Mouse (Mus musculus): ENCODE results near the gene Ncapd2.

Gene Ncapd2

DNA sequence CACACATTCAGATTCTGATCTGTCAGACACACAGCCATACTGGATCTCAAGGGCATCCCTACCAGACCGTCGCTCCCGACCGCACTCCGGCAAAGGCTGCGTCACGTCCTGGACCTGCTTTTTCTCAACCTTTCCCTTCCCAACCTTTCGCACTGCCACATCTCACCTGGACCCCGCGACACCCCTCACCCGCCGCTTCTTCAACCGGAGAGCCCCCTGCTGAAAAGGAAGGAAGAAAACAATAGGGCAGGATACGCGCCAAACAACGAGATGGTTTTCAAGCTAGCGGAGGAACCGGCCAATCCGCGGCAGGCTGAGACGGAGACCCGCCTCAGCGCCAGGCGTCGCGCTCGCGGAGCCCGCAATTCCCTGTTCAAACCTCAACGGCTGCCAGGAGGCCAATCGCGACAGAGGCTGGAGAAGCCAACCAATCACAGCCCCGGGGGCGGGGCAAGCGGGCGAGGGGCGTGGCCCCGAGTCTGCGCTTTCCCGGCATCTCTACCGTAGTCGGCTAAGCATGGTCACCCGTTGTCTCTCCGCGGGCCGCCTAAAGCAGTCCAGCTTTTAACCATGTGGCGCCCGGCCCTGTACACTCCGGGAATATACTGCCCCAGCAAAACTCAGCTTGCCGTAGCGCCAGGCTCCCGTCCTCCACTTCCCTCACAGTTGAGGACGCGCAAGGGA lies at the start of gene Ncapd2, which contains the start of gene Mrpl51:
TSS of gene Ncapd2 (minus strand) at position 370 of the 684 bp plus-strand sequence.
TSS of gene Mrpl51 (plus strand) at position 470 of the 684 bp plus-strand sequence.
- DNase-seq (ENCODE audit: low spot score): peak; percentile 98

DNA sequence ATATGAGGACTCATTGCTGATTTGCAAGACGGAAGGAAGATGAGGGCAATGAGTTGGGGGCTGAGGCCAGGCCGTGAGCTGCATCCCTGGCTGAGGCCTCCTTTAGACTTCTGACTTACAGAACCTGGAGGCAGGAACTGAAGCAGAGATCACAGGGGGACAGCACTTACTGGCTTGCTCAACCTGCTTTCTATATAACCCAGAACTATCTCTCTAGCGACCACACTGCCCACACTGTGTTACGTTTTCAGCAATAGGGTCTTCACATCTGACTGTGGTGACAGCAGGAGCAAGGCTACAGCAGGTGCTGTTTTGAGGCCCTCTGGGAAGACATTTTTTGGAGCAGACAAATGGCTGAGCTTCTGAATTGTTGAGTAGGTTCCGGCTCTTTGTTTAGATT lies 49.1 kb upstream of the Ncapd2 start:
- DNase-seq (ENCODE audit: low spot score): no peak

DNA sequence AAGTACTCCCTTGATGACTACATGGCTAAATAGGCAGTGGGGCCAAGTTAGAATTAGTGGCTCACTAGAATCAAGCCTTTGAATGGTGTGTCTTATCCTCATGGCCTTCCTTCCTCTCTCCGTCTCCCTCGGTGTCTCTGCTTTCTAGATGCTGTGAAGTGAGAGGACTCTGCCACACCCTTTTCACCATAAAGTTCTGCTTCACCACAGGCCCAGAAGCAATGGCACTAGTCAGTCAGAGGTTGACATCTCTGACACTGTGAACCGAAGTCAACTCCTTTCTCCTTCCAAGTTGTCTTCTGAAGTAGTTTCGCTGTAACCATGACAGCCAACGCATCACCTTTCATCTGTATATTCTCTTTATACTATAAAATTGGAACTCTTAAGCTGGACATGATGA lies 48.0 kb upstream of the Ncapd2 start:
- no peak for DNase-seq (ENCODE audit: low spot score)

DNA sequence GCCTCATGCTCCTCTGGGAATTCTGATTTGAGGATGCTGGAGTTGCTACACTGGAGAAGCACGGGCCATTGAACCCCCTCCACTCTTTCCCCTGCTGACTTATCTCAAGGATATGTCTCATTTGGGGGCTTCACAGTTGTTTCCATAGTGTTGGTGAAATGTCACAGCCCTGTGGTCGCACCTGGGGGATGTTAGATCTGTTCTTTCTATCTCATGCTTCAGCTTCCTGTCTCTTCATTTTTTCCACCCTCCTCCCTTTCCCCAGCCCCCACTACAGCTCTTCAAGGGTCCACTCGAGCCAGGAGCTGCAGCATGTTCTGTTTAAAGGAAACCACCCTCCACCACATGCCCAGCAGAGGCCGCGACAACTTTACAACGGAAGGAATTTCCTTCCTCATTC lies 46.9 kb upstream of the Ncapd2 start:
- DNase-seq (ENCODE audit: low spot score): no peak

DNA sequence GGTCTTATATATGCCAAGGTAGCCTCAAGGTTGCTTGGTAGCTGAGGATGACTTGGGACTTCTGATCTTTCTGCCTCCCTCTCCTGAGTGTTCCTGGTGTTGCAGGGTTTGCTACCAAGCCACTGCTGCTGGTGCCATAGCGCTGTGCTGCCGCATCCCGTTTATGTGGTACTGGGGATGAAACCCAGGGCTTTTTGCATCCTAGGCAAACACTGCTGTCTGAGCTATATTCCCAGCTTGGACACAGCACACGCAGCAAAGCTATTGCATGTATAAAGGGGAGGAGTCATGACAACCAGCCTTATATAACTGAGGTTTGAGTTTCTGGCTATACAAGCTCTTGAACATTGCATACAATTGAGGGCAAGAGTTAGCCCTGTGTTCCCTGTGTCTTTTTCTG lies 45.9 kb upstream of the Ncapd2 start:
- no peak for DNase-seq (ENCODE audit: low spot score)

DNA sequence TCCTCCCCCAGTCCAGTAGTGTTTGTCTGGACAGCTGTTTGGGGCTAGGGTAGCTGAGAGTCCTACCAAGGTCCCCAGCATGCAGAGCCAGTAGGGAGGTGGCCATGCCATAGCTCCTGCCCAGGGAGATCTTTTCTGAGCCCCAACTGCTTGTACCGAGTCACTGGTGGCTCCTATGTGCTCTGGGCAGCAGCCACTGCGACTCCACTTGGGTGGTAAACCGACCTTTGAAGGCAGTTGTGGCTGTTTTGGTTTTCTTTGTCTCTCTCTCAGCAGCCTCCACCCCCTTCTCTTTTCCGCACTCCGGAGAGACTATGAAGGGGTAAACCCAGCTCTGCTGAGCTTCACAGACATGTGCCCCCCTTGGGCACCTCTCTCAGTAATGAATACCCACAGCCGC lies 45.3 kb upstream of the Ncapd2 start, which contains the start of gene Cd27:
TSS of gene Cd27 (minus strand) at position 229 of the 400 bp plus-strand sequence.
- DNase-seq (ENCODE audit: low spot score): no peak

DNA sequence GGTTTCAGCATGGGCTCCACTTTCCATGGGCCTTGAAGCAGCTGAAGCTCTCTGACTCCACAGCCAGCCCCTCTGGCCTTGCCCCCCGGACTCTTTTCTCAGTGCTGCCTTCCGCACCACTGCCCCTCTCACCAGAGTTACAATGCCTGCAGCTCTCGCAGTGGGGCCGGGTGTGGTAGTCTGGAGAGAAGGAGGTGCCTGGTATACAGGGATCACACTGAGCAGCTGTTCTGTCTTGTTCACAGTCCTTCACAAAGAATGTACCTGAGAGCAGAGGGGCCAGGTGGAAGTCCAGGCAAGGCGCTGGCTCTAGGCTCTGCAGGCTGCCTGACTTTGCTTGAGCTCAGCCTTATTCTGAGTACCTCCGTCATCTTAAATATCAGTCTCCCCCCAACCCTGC lies 44.8 kb upstream of the Ncapd2 start:
- DNase-seq (ENCODE audit: low spot score): no peak

DNA sequence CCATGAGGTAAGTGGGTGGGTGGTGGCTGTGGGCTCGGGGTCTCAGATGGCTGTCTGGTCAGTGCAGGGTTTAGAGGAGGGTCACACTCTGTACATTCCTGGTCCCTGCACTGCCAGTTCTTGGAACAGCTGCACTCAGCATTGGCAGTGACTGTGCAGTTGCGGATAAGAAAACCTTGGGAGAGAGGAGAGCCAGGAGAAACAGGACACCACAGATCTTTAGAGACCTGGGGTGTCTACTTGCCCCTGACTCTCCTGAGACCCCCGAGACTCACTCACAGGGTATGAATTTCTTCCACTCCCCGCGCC lies 43.0 kb upstream of the Ncapd2 start:
- no peak for DNase-seq (ENCODE audit: low spot score)

DNA sequence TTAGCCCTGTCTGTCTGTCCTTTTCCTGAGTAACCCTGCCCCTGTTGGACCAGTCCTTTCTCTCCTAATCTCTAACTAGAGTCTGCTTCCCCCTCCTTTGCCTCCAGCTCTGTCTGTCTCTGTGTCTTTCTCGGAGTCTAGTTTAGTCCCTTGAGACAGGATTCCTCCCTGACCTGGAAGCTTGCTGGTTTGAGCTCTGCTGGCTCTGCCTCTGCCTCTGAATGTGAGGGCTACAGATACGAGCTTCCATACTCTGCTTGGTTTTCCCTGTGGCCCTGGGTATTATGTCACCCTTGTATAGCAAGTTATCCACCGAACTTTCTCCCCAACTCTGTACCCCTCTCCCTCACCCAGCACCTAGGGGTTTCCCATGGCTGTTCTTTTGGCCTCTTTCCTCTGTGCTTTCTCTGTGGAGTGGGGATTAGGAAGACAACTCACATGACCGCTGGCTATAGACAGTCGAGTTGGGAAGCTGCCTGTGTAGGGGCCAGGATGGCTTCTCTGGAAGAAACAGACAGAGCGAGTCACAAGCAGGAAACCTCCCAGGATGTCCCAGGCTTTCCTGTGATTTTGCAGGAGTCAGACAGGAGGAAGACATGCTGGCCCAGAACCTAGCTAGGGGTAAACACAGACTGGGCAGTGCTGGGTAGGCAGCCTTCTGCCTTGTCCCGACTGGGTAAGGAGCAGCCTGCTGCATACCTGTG lies 42.5 kb upstream of the Ncapd2 start:
- peak; percentile 21 for DNase-seq (ENCODE audit: low spot score)

DNA sequence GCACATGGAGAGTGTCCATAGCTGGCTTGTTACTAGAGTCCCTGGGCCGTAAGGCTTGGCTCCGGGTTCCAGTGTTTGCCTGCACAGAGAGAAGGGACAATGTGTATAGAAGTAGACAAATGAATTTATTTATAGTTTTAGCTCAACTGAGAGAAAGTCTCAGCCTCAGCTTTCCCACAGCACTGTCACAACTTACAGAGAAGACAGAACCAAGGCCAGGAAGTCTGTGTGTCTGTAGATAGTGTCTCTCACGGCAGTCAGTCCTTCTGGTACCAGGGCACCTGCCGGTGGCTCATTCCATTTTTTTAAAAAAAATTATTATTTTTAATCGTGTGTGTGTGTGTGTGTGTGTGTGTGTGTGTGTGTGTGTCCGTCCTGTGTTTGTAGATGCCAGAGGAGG lies 41.0 kb upstream of the Ncapd2 start:
- DNase-seq (ENCODE audit: low spot score): no peak

DNA sequence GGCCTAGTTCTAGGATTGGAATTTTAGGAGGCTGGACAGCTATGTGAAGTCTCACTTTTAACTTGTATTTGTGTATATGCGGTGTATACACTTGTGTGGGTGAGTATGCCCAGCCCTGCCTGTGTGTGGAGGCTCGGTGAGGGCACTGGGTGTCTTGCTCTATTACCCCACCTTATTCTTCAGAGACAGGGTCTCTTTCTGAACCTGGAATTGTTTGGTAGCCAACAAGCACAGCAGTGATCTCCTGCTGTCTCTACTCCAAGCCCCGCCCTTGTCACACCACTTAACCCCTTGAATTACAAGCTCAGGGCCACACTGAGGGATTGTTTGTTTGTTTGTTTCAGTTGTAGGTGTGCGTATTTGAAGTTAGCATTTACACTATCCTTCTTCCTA lies 40.5 kb upstream of the Ncapd2 start:
- no peak for DNase-seq (ENCODE audit: low spot score)

DNA sequence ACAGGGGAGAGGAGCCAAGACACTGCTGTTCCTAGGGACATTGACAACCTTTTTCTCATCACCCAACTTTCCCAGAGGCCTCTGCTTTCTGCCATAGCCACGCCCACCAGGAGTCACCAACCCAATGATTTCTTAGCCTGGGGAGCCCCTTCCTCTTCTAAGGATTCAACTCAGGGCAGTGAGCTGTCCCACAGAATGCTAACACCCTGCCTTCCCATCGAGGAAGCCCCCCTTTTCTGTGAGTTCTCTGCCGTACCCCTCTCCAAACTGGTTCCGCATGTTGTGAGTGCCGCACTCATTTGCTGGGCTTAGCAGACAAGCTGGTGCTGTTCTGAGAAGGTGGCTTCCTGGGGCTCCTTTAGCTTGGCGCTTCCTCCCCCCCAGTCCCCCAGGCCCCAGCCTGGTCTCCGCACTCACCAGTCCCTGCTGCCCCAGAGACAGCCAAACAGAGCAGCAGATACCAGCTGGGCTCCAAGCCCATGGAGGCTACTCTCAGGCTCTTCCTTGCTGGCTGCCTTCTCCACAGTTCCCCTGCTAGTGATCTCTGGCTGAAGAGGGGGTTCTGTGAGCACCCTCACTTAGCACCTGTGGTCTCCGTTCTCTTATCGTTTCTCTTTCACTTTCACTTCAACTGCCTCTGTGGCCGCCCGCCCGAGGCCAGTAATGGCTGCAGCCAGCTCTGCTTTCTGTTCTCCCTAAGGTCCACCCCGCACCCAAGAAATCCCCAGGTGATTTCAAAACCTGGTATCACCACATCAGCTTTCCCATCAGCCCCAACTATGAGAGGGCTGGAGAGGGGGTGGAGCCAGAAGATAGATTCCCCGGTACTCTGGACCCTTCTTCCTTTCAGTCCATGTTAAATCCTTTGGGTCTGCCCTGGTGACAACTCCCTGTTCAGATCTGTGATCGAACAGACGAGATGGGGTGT lies 39.9 kb upstream of the Ncapd2 start, which contains the start of gene Tapbpl:
TSS of gene Tapbpl (minus strand) at position 744 of the 928 bp plus-strand sequence.
- peak; percentile 62 for DNase-seq (ENCODE audit: low spot score)

DNA sequence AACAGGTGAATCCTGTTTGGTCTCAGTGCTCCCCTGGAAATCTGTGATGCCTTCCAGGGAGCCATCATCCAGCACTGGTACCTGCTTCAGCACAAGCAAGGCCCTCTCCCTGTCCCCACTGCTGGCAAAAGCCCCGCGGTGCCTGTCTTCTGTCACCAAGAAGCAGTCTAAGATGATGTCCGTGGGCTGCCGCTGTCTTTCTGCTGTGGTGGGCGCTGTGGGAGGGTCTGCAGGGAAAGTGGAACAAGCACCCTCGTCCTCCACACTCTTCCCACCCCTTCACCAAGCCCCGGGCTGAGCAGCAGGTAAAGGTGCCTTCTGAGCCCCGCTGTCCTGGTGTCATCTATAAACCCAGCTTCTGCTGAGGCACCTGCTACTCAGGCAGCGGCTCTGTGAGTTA lies 39.1 kb upstream of the Ncapd2 start:
- DNase-seq (ENCODE audit: low spot score): no peak

DNA sequence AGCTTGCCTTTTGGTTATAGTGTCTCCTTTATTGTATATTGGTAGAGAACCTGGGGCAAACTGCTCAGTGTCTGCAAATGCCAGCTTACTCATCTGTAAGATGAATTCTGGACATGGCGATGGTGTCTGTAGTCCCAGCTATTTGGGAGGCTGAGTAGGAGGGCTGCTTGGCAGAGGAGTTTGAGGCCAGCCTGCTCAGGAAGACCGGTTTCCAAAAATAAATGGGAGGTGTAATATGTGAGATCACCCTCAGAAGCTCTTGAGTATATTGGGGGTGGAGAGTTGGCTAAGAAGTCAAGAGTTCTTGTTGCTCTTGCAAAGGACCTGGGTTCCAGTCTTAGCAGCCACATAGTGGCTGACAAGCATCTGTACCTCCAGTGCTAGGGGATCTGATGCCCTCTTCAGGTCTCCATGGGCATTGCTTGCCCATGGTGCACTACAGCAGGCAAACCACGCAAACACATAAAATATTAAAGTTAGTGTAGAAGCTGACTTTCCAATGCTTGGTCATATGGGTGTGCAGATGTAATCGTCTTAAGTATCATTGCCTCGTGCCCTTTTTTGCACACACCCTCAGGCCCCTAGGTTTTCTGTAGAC lies 34.1 kb upstream of the Ncapd2 start:
- DNase-seq (ENCODE audit: low spot score): no peak

DNA sequence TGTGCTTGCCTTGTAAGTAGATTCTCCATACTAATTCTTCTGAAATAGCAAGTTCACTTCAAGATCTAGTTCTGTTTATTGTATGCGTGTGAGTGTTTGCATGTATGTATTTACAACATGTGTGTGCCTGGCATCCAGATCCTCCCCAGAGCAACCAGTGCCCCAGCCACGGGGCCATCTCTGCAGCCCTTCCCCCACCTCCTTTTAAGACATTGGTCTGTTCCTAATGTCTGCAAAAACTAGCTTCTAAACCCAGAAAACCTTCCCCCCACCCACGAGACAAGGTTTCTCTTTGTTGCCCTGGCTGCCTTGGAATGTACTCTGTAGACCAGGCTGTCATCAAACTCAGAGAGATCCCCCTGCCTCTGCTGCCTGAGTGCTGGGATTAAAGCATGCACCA lies 31.1 kb upstream of the Ncapd2 start:
- no peak for DNase-seq (ENCODE audit: low spot score)

DNA sequence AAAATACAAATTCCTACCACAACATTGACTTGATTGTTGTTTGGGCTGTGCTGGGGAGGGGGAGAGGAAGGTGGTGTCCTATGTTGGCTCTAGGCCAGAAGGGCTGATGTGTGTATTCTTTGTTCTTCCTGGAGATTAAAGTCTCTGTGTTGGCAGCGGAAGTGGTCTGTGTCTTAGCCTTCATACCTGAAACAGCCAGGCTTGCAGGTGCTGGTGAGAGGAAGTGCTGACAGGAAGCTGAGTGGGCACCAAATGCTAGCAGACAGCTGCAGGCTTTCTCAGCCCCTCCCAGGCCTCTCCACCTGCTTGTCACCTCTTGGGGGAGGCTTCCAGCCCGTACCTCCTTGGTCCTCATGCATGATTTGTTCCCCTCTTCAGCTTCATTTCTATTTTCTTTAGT lies 30.6 kb upstream of the Ncapd2 start:
- DNase-seq (ENCODE audit: low spot score): no peak

DNA sequence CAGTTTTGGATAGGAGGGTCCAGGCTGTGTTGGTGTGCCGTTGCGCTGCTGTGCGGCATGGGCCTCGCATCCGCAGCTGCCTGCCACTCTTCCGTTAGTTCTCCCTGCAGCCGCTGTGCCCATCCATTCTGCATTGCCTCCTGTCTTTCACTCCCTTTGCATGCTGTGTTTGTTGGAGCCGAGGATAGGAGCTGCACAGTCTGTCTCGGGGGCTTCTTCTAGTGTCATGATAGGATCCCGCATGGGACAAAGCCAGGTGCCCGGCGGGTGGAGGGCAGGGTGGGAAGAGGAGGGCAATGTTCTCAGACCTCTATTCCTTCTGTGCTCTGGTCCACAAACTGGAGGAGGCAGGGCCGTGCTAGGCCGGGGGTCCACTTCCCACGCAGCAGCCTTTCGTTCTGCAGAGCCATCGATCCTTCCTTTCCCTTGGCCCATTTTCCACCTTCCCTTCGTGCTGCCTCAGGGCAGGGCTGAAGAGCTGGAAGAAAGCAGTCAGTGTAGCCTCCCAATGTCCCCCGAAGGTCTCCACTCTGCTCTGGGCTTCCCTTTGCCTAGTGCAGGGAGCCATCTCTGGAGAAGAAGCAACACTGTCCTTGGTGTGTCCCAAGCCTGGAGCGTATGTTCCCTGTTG lies 29.7 kb upstream of the Ncapd2 start:
- DNase-seq (ENCODE audit: low spot score): no peak

DNA sequence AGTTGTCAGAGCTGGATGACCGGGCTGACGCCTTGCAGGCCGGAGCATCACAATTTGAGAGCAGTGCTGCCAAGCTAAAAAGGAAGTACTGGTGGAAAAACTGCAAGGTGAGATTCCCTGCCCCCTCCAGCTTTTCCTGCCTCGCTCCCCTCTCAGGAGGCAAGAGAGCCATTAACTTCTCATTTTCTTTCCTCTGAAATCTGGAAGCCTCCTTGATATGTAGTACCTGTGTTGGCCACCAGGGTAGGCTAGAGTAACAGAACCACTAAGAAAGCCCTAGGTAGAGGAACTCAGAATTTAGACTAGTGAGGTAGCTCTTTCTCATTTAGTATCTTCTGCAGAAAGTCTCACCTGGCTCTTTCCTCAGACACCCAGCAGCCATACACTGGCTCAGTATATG lies 27.5 kb upstream of the Ncapd2 start:
- peak; percentile 55 for DNase-seq (ENCODE audit: low spot score)

DNA sequence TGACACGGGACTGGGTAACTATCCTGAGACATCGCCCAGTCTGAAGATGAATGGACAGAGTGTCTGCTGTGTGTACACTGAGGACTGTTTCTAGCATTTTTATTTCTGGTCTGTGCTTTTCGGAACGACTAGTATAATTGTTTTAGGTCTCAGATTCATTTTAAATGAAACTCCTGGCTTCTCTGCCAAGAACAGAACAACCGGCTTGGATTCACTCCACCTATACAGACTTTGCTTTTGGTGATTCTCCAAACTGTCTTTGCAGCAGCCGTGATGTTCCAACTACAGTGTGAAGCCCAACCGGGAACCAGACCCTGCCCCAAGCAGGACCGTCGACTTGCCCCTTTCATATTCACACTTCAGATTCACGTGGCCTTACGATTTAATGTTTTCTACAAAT lies 26.4 kb upstream of the Ncapd2 start:
- DNase-seq (ENCODE audit: low spot score): no peak

DNA sequence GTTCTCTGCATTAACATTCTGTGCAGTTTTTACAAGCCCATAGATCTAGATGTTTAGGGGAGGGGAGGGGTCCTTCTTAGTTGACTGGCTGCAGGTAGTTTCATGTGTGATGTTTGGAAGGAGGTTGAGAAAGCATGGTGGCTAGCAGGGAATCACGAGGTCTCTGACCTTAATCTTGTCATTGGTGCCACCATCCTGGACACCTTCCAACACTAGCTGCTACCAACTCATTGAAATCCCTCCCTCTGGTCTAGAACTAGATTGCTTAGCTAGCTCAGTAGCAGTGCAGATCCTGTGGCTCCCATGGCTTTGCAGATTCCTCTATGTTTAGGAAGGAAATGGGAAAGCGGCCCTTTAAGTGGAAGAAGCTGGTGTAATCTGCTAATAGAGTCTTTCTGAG lies 25.4 kb upstream of the Ncapd2 start:
- no peak for DNase-seq (ENCODE audit: low spot score)

DNA sequence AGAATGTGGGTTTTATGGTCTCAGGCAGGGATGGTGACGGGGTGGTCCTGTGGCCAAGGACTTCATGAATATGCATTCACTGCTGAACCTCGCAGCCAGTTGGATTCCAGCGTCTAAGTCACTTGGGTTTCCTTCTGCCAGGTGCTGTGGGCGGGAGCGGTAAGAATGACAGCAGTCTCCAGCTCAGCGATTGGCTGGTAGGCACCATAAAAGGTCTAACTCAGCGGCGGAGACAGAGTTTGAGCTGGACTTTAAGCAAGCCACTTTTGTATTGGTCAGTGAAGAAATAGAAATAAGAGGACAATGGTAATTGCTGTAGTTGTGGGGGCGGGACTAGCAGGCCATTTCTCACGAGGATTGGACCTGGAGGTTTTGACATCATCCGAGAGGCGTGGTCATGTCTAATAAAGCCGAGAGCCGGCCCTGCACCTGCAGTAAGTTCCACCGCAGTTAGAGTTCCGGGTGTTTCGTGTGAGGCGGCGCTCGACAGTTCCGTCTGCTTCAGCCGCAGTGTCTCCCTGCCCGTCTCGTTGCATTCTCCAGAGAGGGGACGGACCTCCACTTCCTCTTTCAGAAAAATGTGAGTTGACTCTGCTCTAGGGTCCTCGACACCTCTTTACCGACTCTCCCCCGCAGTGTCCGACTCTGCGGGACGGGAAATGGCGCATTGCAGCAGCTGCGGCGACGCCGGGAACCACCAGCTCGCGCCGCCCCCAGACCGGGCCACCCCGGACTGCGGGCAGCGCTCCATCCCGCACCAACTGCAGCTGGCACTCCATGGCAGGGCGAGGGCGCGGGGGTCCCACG lies 23.9 kb upstream of the Ncapd2 start, which contains the start of gene Vamp1:
TSS of gene Vamp1 (plus strand) at position 404 of the 807 bp plus-strand sequence.
- DNase-seq (ENCODE audit: low spot score): peak; percentile 95
